Mouse (Mus musculus) right cerebral cortex, postnatal 36 days (tissue): ENCODE data around the gene Haus8.
"Not testable (repeated sequence)": the region's sequence is repeated elsewhere in the genome, so short reads cannot be mapped to it uniquely, and the experiment has no call there.

Experiments
- DNase-seq, 2 experiments: peaks; one replicate each; pipeline ENCODE4 v3.0.0; 2022; ENCODE audit warnings: low spot score in 2 of 2, mixed read lengths in 1 of 2

The Haus8 gene

GRCm38 (mm10) chr8:71286223-71286622, 13.5 kb upstream of the Haus8 start:
- DNase-seq = not testable (repeated sequence)

DNA sequence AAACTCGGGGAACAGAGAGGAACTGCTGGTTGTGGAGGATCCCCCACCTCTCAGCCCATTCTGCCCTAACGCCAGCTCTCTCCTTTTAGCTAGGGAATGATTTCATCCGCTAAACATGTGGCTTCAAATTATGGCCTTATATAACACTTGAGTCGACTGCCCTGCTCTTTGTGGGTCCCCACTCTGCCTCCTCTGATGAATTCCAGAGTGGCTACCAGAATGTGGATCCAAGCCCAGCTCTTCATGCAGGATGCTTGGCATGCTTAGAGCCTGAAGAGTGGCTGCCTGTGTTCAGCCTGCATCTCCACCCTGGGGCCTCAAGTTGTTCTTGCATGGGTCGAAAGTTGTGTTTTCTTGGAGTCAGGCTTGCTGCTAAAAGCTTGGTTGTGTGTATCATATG, 9.9 kb upstream of the Haus8 start:
- no peak for DNase-seq

DNA sequence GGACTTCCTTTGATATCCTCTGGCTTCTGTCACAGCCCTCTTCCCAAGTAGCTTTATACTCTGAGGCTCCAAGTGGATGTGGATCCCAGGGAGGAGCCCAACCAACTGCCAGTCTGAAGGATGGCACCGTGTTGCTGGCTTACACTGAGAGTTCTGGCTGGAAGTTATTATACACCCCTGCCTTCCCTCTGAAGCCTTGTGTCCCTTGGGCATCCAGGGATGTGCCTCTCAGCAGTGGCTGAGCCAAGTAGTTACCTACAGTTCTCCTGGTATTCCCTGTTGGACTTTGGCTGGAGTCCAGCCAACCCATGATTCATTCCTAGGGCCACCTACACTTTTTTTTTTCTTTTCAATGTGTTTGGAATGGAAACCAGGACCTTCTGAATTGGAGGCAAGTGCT, 9.0 kb upstream of the Haus8 start:
- not testable (repeated sequence) for DNase-seq

- DNase-seq = not testable (repeated sequence)
These were observed 6.7 kb upstream of the Haus8 start for GRCm38 (mm10) chr8:71279409-71279808.

GRCm38 (mm10) chr8:71276166-71276565, 3.4 kb upstream of the Haus8 start:
- DNase-seq = no peak

GRCm38 (mm10) chr8:71274478-71274877, 1.7 kb upstream of the Haus8 start:
- DNase-seq = no peak

DNA sequence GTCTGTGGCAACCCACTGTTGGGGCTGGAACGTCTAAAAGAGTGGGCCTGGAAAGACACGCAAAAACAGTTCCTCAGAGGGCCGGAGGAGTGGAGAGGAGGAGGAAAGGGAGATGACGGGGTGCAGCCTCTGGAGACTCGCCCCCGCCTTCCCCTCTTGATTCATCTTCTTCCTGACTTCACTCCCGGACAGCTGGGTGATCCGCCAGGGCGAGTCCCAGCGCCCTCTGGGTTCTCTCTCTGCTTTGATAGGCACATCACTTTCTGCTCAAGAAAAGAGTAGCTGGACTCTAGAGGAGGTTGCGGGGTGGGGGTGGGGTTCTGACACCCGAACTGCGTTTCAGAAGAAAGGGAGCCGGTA, 397 bp upstream of the Haus8 start:
- DNase-seq = peak; percentile 35 to 56

- DNase-seq = no peak
These were observed 1.1 kb downstream of the Haus8 start for GRCm38 (mm10) chr8:71271630-71272029.

DNA sequence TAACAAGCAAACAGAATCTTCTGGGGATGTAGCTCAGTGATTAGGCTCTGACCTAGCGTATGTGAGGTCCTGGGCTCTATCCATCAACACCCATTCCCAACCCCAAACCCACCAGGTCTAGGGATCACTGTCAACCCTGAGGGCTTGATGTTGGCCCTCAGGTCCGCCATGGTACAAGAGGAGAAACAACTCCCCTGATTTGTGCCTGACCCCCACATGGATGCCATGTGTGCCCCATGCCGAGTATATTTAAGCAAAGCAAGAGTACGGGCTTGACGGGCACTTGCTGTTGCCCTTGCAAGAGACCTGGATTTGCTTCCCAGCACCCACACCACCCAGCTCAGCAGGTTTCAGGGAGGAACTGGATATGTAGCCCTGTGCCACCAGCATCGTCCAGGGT, 4.4 kb downstream of the Haus8 start:
- not testable (repeated sequence) for DNase-seq

- DNase-seq = no peak
These were observed 5.0 kb downstream of the Haus8 start for GRCm38 (mm10) chr8:71267690-71268089.

- no peak for DNase-seq
These were observed 11.5 kb downstream of the Haus8 start for GRCm38 (mm10) chr8:71261234-71261633.

DNA sequence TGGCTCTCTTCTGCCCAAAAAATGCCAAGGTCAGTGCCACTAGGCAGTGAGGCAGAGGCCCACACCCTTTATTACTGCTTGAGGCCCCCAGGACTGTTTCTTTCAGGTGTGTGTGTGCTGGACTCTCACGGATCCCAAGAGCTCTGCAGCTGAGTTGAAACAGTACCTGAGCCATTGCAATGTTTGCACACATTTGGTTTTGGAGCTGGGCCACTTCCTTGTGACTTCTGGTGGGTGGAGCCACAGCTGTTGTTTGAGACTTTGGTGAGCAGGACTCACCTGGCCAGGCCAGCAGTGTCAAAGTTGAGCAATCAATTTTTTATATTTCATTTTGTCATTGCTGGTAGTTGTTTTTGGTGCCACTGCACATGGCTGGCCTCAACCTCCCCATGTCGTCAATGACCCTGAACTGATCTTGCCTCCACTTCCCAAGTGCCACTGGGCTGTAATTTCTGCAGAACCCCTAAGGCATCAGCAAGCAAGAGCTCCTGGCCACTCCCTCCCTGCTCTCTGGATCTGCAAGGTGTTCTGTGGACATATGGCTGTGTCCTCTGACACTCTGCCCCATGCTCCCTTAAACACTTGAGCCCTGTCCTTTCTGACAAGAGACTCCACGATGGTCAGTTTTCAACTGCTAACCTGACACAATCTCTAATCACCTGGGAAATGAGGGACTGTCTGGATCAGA, 16.0 kb downstream of the Haus8 start:
- no peak for DNase-seq

DNA sequence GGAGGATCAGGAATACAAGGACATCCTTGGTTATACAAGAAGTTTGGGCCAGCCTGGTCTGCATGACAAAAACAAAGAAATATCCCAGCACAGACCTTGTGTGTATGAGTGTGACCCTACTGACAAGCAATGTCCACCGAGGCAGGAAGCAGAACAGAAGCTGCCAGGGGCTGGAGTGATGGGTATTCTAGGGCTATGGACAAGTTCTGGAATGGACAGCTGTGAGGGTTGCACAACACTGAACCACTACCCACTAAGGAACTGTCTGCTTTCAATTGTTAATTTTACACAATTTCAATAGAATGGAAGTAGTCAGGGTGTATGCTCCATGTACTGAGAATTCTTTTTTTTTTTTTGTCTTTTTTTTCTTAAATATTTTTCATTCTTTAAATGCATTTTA, 24.5 kb downstream of the Haus8 start:
- no peak for DNase-seq

DNA sequence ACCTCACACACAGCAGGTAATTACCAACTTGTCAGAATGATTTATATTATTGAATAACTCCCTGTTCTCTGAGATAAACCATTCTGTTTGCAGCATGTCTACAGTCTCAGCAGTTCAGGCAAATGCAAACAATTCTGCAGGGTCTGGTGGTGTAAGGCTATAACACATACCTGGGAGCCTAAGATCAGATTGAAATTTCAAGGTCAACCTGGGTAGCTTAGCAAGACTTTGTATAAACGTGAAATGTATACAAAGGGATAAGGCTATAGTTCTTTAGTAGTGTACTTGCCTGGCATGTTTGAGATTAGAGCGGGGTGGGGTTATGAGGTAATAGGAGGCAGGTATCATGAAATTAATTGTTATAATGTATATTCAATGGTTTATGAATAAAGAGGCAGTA, 30.0 kb downstream of the Haus8 start:
- no peak for DNase-seq

DNA sequence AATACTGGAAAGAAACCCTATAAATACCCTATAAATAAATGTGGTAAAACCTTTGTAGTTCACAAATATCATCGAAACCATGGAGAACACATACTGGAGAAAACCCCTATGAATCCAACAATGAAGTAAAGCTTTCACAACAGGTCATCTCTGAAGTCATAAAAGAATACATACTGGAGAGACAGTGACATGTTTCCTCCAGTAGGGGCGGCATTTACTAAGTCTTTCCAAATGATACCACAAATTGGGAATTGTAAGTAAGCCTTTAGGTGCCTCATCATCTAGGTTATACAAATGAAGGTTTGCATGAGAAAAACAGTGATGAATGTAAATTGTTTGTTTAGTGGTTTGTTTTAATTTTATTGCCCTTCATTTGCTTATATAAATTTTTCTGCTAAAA, 48.2 kb downstream of the Haus8 start:
- DNase-seq = no peak

GRCm38 (mm10) chr8:71214266-71214665, 58.5 kb downstream of the Haus8 start:
- DNase-seq = not testable (repeated sequence)

- not testable (repeated sequence) for DNase-seq
These were observed 67.2 kb downstream of the Haus8 start for GRCm38 (mm10) chr8:71205541-71205967.
